Mouse (Mus musculus): ENCODE measurements around the gene Afmid. TPM values are rescaled to one million over a fixed set of nuclear protein-coding genes. Genes with fewer than 3 reads are reported as not detected.

The Afmid gene
- polyA plus RNA-seq, 1 experiment from 2014 or later, result 2.3 TPM

GRCm38 (mm10) chr11:117846640-117847039, 20.9 kb downstream of the Afmid start:
- H3K4me2 ChIP-seq (ENCODE audit: low read depth), result no peak overlapping the region
- ATAC-seq (ENCODE audit: insufficient read depth, low FRiP score, low TSS enrichment), result no peak
- no peaks in the 10 kb centered on the region; the same call in 1 of the 2 replicates for H3K36me3 ChIP-seq (ENCODE audit: control insufficient read depth, insufficient read depth, low read length)
- H3K4me1 ChIP-seq (ENCODE audit: control insufficient read depth, insufficient read depth, low read length), result peaks cover 12% of the 10 kb centered on the region; the same call in 1 of the 2 replicates
- no peak overlapping the region for H3K9ac ChIP-seq (ENCODE audit: low read length)
- 68% methylated on average over 5 of the region's 5 CpGs for WGBS
- H3K9me3 ChIP-seq (ENCODE audit: control insufficient read depth, low read length), result no peaks in the 10 kb centered on the region
- H3K4me3 ChIP-seq (ENCODE audit: low read depth, low read length), result no peak overlapping the region
- H3K27ac ChIP-seq (ENCODE audit: low read depth, low read length), result no peak overlapping the region
- H3K27me3 ChIP-seq (ENCODE audit: control insufficient read depth, insufficient read depth, low read length), result no peaks in the 10 kb centered on the region
- DNase-seq (ENCODE audit: low spot score), result no peak

DNA sequence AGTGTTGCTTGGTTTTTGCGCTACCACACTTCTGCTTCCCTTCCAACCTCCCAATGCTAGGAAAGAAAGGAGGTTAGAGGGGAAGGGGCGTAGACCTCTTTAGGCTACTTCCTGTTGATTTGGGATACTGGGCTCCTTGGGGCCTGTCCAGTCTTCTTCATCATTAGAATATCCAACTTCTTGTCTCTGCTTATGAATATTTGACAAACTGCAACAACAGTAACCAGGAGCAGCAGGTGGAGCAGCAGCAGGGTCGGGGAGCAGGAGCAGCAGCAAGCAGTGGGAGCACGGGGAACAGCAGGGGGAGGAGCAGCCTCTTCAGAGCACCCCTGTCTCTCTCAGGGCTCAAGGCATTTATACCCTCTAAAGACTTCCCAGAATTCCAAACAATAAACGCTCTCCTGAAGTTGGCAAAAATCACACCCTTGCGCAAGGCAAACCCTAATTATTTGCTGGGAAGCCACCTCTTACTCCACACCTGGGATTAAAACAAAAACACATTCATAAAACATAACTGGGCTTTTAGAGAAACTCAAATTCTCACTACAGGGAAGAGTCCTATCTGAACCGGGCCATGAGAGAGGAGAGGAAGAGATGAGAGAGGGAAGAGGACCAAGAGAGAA, 22.0 kb downstream of the Afmid start:
- no peak overlapping the region for H3K4me2 ChIP-seq (ENCODE audit: low read depth)
- 81% methylated on average over 7 of the region's 7 CpGs for WGBS
- no peak overlapping the region for H3K27ac ChIP-seq (ENCODE audit: low read depth, low read length)
- no peaks in the 10 kb centered on the region for H3K9me3 ChIP-seq (ENCODE audit: control insufficient read depth, low read length)
- peaks cover under 1% of the 10 kb centered on the region for H3K36me3 ChIP-seq (ENCODE audit: control insufficient read depth, insufficient read depth, low read length)
- H3K9ac ChIP-seq (ENCODE audit: low read length), result peak overlapping the region; percentile 62; the same call in 1 of the 2 replicates
- ATAC-seq (ENCODE audit: insufficient read depth, low FRiP score, low TSS enrichment) (no peak), DNase-seq (ENCODE audit: low spot score) (no peak)
- H3K4me1 ChIP-seq (ENCODE audit: control insufficient read depth, insufficient read depth, low read length), result peaks cover 12% of the 10 kb centered on the region; the same call in 1 of the 2 replicates
- H3K4me3 ChIP-seq (ENCODE audit: low read depth, low read length), result no peak overlapping the region
- no peaks in the 10 kb centered on the region for H3K27me3 ChIP-seq (ENCODE audit: control insufficient read depth, insufficient read depth, low read length)

- Histone ChIP-seq H3K4me1 (ENCODE audit: control insufficient read depth, insufficient read depth, low read length) (peaks cover 12% of the 10 kb centered on the region; the same call in 1 of the 2 replicates), H3K4me3 (ENCODE audit: low read depth, low read length) (peak overlapping the region; percentile 50), H3K9ac (ENCODE audit: low read length) (peak overlapping the region; percentile 62), H3K27ac (ENCODE audit: low read depth, low read length) (peak overlapping the region; percentile 86), H3K27me3 (ENCODE audit: control insufficient read depth, insufficient read depth, low read length) (no peaks in the 10 kb centered on the region), H3K36me3 (ENCODE audit: control insufficient read depth, insufficient read depth, low read length) (peaks cover 3% of the 10 kb centered on the region), H3K9me3 (ENCODE audit: control insufficient read depth, low read length) (no peaks in the 10 kb centered on the region), H3K4me2 (ENCODE audit: low read depth) (peak overlapping the region; percentile 48)
- DNase-seq (ENCODE audit: low spot score) (no peak), ATAC-seq (ENCODE audit: insufficient read depth, low FRiP score, low TSS enrichment) (peak; percentile 75)
- WGBS, result 9% methylated on average over 19 of the region's 19 CpGs
These were observed 22.7 kb downstream of the Afmid start for GRCm38 (mm10) chr11:117848271-117848984.

DNA sequence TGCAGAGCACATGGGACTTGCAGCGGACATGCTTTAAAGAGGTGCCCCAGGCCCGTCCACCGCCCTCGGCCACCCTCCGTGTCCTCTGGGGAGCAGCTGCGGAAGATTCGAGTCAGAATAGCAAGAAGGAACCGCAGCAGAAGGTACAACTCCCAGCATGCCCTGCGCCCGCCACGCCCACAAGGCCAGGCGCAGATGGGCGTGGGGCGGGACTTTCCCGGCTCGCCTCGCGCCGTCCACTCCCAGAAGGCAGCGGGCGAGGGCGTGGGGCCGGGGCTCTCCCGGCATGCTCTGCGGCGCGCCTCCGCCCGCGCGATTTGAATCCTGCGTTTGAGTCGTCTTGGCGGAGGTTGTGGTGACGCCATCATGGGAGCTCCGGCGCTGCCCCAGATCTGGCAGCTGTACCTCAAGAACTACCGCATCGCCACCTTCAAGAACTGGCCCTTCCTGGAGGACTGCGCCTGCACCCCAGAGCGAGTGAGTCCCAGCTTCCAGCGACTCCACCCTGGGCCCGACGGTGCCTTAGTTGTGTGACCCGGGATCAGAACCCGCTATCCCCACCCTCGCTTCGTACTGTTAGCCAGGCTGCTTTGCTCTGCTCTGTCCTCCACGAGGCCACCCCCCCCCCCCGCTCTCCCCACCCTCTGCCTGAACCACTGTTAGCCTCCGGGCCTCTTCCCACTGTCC, 23.4 kb downstream of the Afmid start, which contains the start of gene Birc5:
Birc5 (plus strand) TSS at position 267 of the 687 bp plus-strand sequence.
- peak; percentile 92 for ATAC-seq (ENCODE audit: insufficient read depth, low FRiP score, low TSS enrichment)
- Histone ChIP-seq H3K4me1 (ENCODE audit: control insufficient read depth, insufficient read depth, low read length) (peaks cover 12% of the 10 kb centered on the region; the same call in 1 of the 2 replicates), H3K9ac (ENCODE audit: low read length) (peak within 1 kb of the TSS; percentile 62), H3K27me3 (ENCODE audit: control insufficient read depth, insufficient read depth, low read length) (no peaks in the 10 kb centered on the region), H3K9me3 (ENCODE audit: control insufficient read depth, low read length) (no peaks in the 10 kb centered on the region), H3K4me3 (ENCODE audit: low read depth, low read length) (peak within 1 kb of the TSS; percentile 50), H3K27ac (ENCODE audit: low read depth, low read length) (peak within 1 kb of the TSS; percentile 86), H3K36me3 (ENCODE audit: control insufficient read depth, insufficient read depth, low read length) (peaks cover 4% of the 10 kb centered on the region), H3K4me2 (ENCODE audit: low read depth) (peak within 1 kb of the TSS; percentile 65)
- under 1% methylated on average over 50 of the region's 51 CpGs for WGBS
- DNase-seq (ENCODE audit: low spot score), result peak; percentile 99

DNA sequence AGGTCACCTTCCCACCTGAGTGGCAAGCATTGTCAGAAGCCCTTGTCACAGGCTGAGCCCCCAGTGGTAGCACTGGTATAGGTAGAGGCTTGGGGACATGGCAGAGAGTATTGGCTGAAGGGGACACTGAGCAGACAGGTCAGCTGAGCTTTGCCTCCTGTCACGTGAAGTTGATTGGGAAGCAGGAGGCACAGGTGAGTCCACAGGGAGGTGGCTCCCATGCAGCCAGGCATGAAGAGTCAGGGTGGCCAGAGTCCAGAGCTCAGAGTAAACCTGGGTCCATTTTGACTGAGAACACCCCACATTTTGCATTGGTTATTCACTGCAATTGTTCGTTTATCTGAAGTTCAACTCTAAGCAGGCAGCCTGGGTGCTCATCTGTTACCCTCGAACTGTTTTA, 27.2 kb downstream of the Afmid start:
- Histone ChIP-seq H3K4me1 (ENCODE audit: control insufficient read depth, insufficient read depth, low read length) (peaks cover 12% of the 10 kb centered on the region; the same call in 1 of the 2 replicates), H3K4me3 (ENCODE audit: low read depth, low read length) (no peak overlapping the region), H3K9me3 (ENCODE audit: control insufficient read depth, low read length) (no peaks in the 10 kb centered on the region), H3K4me2 (ENCODE audit: low read depth) (no peak overlapping the region), H3K27me3 (ENCODE audit: control insufficient read depth, insufficient read depth, low read length) (no peaks in the 10 kb centered on the region), H3K27ac (ENCODE audit: low read depth, low read length) (no peak overlapping the region), H3K36me3 (ENCODE audit: control insufficient read depth, insufficient read depth, low read length) (peaks cover 20% of the 10 kb centered on the region), H3K9ac (ENCODE audit: low read length) (no peak overlapping the region)
- no peak for ATAC-seq (ENCODE audit: insufficient read depth, low FRiP score, low TSS enrichment)
- WGBS, result 96% methylated on average over 3 of the region's 3 CpGs
- no peak for DNase-seq (ENCODE audit: low spot score)

DNA sequence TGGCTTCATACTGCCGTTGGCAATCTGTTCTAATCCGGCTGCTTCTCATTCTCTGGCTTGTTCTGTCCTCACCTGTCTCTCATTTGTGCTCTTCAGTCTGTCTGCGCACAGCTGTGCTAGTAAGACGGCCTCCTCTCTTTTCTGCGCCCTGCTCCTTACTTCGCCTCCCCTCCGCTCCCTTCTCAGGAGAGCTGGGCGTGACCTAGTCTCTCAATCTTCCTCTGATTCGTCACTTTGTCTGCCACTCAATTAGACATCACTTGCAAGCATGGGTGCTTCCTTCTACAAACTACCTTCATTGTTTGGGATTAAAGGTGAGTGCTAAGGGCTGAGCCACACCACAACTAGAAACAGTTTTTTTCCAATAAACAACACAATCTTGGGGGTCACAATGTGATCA, 28.5 kb downstream of the Afmid start:
- no peaks in the 10 kb centered on the region for H3K9me3 ChIP-seq (ENCODE audit: control insufficient read depth, low read length)
- no peak overlapping the region for H3K4me3 ChIP-seq (ENCODE audit: low read depth, low read length)
- H3K27me3 ChIP-seq (ENCODE audit: control insufficient read depth, insufficient read depth, low read length), result peaks cover under 1% of the 10 kb centered on the region; the same call in 1 of the 2 replicates
- H3K4me1 ChIP-seq (ENCODE audit: control insufficient read depth, insufficient read depth, low read length), result peaks cover 8% of the 10 kb centered on the region; the same call in 1 of the 2 replicates
- ATAC-seq (ENCODE audit: insufficient read depth, low FRiP score, low TSS enrichment), result no peak
- no peak for DNase-seq (ENCODE audit: low spot score)
- 94% methylated on average over 9 of the region's 9 CpGs for WGBS
- no peak overlapping the region for H3K4me2 ChIP-seq (ENCODE audit: low read depth)
- H3K27ac ChIP-seq (ENCODE audit: low read depth, low read length), result no peak overlapping the region
- peaks cover 20% of the 10 kb centered on the region for H3K36me3 ChIP-seq (ENCODE audit: control insufficient read depth, insufficient read depth, low read length)
- H3K9ac ChIP-seq (ENCODE audit: low read length), result no peak overlapping the region

GRCm38 (mm10) chr11:117855360-117855759, 29.6 kb downstream of the Afmid start:
- no peak for ATAC-seq (ENCODE audit: insufficient read depth, low FRiP score, low TSS enrichment)
- H3K4me2 ChIP-seq (ENCODE audit: low read depth), result no peak overlapping the region
- H3K4me1 ChIP-seq (ENCODE audit: control insufficient read depth, insufficient read depth, low read length), result peaks cover 2% of the 10 kb centered on the region; the same call in 1 of the 2 replicates
- H3K9me3 ChIP-seq (ENCODE audit: control insufficient read depth, low read length), result no peaks in the 10 kb centered on the region
- H3K27me3 ChIP-seq (ENCODE audit: control insufficient read depth, insufficient read depth, low read length), result peaks cover 5% of the 10 kb centered on the region; the same call in 1 of the 2 replicates
- no peak overlapping the region for H3K4me3 ChIP-seq (ENCODE audit: low read depth, low read length)
- H3K36me3 ChIP-seq (ENCODE audit: control insufficient read depth, insufficient read depth, low read length), result peaks cover 20% of the 10 kb centered on the region
- WGBS, result 98% methylated on average over 5 of the region's 5 CpGs
- no peak overlapping the region for H3K9ac ChIP-seq (ENCODE audit: low read length)
- H3K27ac ChIP-seq (ENCODE audit: low read depth, low read length), result no peak overlapping the region
- no peak for DNase-seq (ENCODE audit: low spot score)

DNA sequence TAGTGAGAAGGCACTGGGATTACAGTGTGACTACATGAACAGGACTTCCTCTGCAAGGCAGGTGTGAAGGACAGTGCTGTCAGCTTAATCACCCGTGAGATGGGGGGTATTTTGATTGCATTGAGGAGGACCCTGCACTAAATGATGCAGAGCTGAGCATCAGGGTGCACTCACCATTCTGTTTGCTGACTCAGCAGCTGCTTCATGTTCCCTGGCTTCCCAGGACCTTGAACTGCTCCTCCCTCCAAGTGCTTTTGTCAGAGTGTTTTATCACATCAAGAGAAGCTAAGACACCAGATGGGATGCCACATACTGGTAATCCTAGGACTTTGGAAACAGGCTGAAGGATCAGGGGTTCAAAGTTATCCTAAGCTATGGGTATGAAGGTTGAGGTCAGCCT, 30.3 kb downstream of the Afmid start:
- WGBS, result 86% methylated on average over 1 of the region's 1 CpGs
- peaks cover 20% of the 10 kb centered on the region for H3K36me3 ChIP-seq (ENCODE audit: control insufficient read depth, insufficient read depth, low read length)
- DNase-seq (ENCODE audit: low spot score) (no peak), ATAC-seq (ENCODE audit: insufficient read depth, low FRiP score, low TSS enrichment) (no peak)
- H3K9me3 ChIP-seq (ENCODE audit: control insufficient read depth, low read length), result no peaks in the 10 kb centered on the region
- no peak overlapping the region for H3K27ac ChIP-seq (ENCODE audit: low read depth, low read length)
- H3K4me2 ChIP-seq (ENCODE audit: low read depth), result no peak overlapping the region
- H3K9ac ChIP-seq (ENCODE audit: low read length), result no peak overlapping the region
- H3K4me3 ChIP-seq (ENCODE audit: low read depth, low read length), result no peak overlapping the region
- peaks cover 10% of the 10 kb centered on the region for H3K27me3 ChIP-seq (ENCODE audit: control insufficient read depth, insufficient read depth, low read length)
- H3K4me1 ChIP-seq (ENCODE audit: control insufficient read depth, insufficient read depth, low read length), result peaks cover 5% of the 10 kb centered on the region; the same call in 1 of the 2 replicates

Measured in neural tube, embryonic 11.5 days (tissue).